Mouse (Mus musculus) midbrain, embryonic 13.5 days (tissue): ENCODE measurements around the gene Gpbar1. TPM values are rescaled to one million over a fixed set of nuclear protein-coding genes. Genes with fewer than 3 reads are reported as not detected.

Experiments used
- ATAC-seq: fragments of 200-750 bp; cut with Nextera tagmentation; 2 replicates; pipeline ENCODE4 v1.8.0; 2017; ENCODE audit warnings: mild to moderate bottlenecking, moderate TSS enrichment, moderate library complexity
- H3K27ac ChIP-seq: fragments of 300-500 bp; sonication (generic); 2 replicates; pipeline ENCODE4 v1.5.1; 2015; ENCODE audit warnings: inconsistent platforms, mild to moderate bottlenecking, moderate library complexity
- H3K27me3 ChIP-seq: fragments of 300-500 bp; sonication (generic); 2 replicates; pipeline ENCODE4 v1.6.1; 2015; ENCODE audit warnings: mild to moderate bottlenecking, inconsistent platforms
- H3K36me3 ChIP-seq: fragments of 300-500 bp; sonication (generic); 2 replicates; pipeline ENCODE4 v1.6.1; 2015; ENCODE audit warnings: mild to moderate bottlenecking, inconsistent platforms
- H3K4me1 ChIP-seq: fragments of 300-500 bp; sonication (generic); replicated peaks from 2 replicates; pipeline ENCODE4 v1.6.1; 2015; ENCODE audit warnings: inconsistent platforms
- H3K4me2 ChIP-seq: fragments of 300-500 bp; sonication (generic); replicated peaks from 2 replicates; pipeline ENCODE4 v1.6.1; 2015; ENCODE audit warnings: moderate library complexity, mild to moderate bottlenecking, inconsistent platforms
- H3K4me3 ChIP-seq: fragments of 300-500 bp; sonication (generic); replicated peaks from 2 replicates; pipeline ENCODE4 v1.5.1; 2015; ENCODE audit warnings: mild to moderate bottlenecking, inconsistent platforms
- H3K9ac ChIP-seq: fragments of 300-500 bp; sonication (generic); replicated peaks from 2 replicates; pipeline ENCODE4 v1.6.1; 2015; ENCODE audit warnings: mild to moderate bottlenecking, inconsistent platforms
- H3K9me3 ChIP-seq: fragments of 300-500 bp; sonication (generic); 2 replicates; pipeline ENCODE4 v1.6.1; 2016; ENCODE audit warnings: mild to moderate bottlenecking, inconsistent platforms
- WGBS: fragments of 180-500 bp; shearing (Covaris S2); methylation state at CpG from one replicate; pipeline ENCODE4 v1.1.7; 2015; 5-methylcytosine and 5-hydroxymethylcytosine counted together
- polyA plus RNA-seq: library from polyadenylated mRNA; unstranded; fragments of >200 nt; fragmentation: Nextera tagmentation; extraction: Ambion mirVana; gene quantifications from 2 replicates; pipeline ENCODE4 v1.2.1, GENCODE M21; 2015

Gpbar1 gene
- polyA plus RNA-seq: 0.24 and 0.31 TPM in 2 replicates

DNA sequence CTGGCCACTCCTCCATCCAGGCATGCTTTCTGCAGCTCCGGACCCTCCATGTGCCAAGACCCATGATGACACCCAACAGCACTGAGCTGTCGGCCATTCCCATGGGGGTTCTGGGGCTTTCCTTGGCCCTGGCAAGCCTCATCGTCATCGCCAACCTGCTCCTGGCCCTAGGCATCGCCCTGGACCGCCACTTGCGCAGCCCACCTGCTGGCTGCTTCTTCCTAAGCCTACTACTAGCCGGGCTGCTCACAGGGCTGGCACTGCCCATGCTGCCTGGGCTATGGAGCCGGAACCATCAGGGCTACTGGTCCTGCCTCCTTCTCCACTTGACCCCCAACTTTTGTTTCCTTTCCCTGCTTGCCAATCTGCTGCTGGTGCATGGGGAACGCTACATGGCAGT is at the start of gene Gpbar1:
TSS of gene Gpbar1 (plus strand) at position 13 of the 400 bp plus-strand sequence.
- ATAC-seq: no peak
- Histone ChIP-seq H3K4me3 (no peak within 1 kb of the TSS), H3K27me3 (no peaks in the 10 kb centered on the region), H3K27ac (no peak within 1 kb of the TSS), H3K4me1 (peaks cover 16% of the 10 kb centered on the region), H3K9me3 (no peaks in the 10 kb centered on the region), H3K36me3 (peaks cover 49% of the 10 kb centered on the region), H3K9ac (0 out of 2 replicates have a peak within 1 kb of the TSS, but pooled peaks have one; percentile 6), H3K4me2 (no peak within 1 kb of the TSS)
- 96% methylated on average over 10 of the region's 10 CpGs for WGBS

DNA sequence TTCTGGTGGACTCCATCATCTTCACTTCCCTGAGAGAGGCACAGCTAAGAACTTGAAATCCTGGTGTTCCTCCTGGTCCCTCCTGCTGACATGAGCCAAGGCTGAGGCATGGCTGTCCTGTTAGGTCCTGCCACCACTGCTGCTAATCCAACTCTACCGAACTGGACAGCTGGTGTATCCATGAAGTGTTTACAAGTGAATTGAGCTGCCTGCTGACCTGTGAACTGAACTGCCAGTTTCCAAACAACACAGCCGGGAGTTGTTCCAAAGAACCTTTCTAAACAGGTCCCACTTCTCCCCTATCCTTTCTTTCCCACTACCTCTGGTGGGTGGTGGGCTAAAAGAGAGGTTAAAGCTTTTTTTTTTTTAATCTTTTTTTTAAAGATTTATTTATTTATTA is 48.4 kb upstream of the Gpbar1 start:
- no peaks in the 10 kb centered on the region for H3K27me3 ChIP-seq
- WGBS: 71% methylated on average over 2 of the region's 2 CpGs
- no peak for ATAC-seq
- no peak overlapping the region for H3K27ac ChIP-seq
- no peaks in the 10 kb centered on the region for H3K9me3 ChIP-seq
- H3K4me2 ChIP-seq: no peak overlapping the region
- H3K36me3 ChIP-seq: no peaks in the 10 kb centered on the region
- H3K4me3 ChIP-seq: no peak overlapping the region
- no peaks in the 10 kb centered on the region for H3K4me1 ChIP-seq
- H3K9ac ChIP-seq: no peak overlapping the region

DNA sequence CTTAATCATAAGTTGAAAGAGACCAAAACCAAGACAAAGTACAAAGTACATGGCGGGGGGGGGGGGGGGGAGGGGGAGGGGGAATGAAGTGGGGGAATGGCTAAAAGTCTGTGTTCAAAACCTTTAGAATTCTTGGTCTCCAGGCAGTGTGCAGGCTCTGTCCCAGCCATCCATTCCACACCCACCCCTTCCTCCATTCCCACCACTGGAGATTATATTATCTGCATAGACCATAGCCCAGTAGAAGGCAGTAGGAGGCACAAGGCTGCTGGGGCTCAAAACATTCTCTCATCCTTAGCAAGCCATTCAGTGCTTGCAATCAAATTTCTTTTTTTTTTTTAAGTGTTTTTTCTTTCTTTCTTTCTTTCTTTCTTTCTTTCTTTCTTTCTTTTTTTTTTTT is 47.4 kb upstream of the Gpbar1 start:
- ATAC-seq: no peak
- H3K4me1 ChIP-seq: no peaks in the 10 kb centered on the region
- WGBS: 38% methylated on average over 1 of the region's 1 CpGs
- no peak overlapping the region for H3K4me2 ChIP-seq
- no peak overlapping the region for H3K9ac ChIP-seq
- no peak overlapping the region for H3K27ac ChIP-seq
- no peaks in the 10 kb centered on the region for H3K27me3 ChIP-seq
- H3K4me3 ChIP-seq: no peak overlapping the region
- no peaks in the 10 kb centered on the region for H3K9me3 ChIP-seq
- no peaks in the 10 kb centered on the region for H3K36me3 ChIP-seq

DNA sequence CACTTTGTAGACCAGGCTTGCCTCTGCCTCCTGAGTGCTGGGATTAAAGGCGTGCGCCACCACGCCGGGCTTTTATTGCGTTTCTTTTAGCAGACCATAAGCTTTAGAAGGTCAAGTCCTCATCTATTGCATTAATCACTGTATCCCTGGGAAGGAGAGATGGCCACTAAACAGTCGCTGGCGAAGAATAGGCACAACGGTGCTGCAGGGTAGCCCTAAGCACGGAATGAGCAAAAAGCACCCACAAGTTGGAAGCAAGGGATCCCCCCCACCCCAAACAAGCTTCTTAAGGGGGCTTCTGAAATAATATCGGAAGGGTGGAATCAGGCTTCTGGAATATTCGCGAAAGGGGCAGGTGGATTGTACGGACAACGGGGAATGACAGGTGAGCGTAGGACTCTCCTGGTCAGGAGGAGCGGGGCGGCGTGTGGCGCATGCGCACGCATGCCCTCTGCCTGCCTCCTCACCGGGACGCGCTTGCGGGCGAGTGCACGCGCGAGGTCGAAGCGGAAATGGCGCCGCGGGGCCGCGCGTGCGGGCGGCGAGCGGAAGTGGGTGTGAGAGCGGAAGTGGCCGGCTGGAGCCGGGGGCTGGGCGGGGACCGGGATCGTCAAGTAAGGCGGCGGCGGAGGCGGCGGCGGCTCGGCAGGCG is 42.3 kb upstream of the Gpbar1 start, which contains the start of gene Arpc2:
TSS of gene Arpc2 (plus strand) at position 147 of the 652 bp plus-strand sequence.
- peak within 1 kb of the TSS; percentile 95 for H3K4me3 ChIP-seq
- H3K9ac ChIP-seq: peak within 1 kb of the TSS; percentile 96
- peak within 1 kb of the TSS; percentile 88 for H3K27ac ChIP-seq
- ATAC-seq: peak; percentile 95
- 1% methylated on average over 46 of the region's 55 CpGs for WGBS
- no peaks in the 10 kb centered on the region for H3K36me3 ChIP-seq
- peak within 1 kb of the TSS; percentile 76 for H3K4me2 ChIP-seq
- H3K4me1 ChIP-seq: peaks cover 36% of the 10 kb centered on the region
- H3K27me3 ChIP-seq: no peaks in the 10 kb centered on the region
- H3K9me3 ChIP-seq: no peaks in the 10 kb centered on the region

DNA sequence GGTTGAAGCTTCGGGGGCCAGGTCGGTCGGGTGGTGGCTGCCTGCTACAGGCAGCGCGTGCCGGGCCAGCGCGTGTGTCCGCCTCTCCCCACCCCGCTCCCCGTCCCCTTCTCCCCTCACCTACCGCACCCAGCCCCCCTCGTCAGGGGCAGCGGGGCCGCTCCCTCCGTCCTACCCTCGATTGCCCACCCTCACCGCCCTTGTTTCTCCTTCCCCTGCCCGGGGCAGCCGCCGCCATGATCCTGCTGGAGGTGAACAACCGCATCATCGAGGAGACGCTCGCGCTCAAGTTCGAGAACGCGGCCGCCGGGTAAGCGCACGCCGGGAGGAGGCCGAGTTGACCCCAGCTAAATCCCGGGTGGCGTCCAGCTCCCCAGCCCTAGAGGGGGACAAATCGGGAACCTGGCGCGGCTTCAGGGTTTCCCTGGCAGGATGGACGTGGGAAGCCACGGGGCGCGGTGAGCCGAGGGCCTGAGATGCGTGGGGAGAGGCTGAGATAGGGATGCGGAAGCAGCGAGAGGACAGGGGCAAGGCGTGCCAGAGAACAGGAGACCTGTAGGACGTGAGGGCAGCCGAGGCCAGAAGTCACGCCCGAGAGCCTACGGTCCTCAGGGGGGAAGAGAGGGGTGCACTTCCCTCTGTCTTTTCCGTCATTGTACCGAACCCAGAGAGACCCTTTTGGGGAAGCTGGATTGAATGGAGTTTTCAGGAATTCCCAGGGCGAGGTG is 41.6 kb upstream of the Gpbar1 start:
- Histone ChIP-seq H3K9ac (peak overlapping the region; percentile 96), H3K27me3 (no peaks in the 10 kb centered on the region), H3K36me3 (no peaks in the 10 kb centered on the region), H3K4me1 (peaks cover 36% of the 10 kb centered on the region), H3K27ac (peak overlapping the region; percentile 88), H3K4me3 (peak overlapping the region; percentile 95), H3K4me2 (peak overlapping the region; percentile 76), H3K9me3 (no peaks in the 10 kb centered on the region)
- peak; percentile 59 for ATAC-seq
- under 1% methylated on average over 38 of the region's 57 CpGs for WGBS

DNA sequence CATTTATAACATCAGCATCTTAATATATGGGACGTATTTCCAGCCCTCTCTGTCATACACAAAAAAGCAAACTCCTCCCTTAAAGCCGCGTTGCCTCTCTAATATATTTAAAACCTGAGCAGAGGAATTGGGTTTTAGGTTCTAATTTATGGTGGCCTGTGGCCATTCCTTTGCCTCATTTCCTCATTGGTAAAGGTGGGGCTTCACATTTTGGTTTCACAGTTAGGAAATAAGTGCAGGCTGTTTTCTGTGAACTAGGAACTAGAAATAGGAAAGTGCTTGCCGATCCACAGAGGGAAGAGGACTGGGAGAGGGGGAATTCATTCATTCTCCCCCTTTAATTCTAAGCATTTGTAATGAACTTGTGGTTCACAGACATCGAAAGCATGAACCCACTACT is 40.7 kb upstream of the Gpbar1 start:
- peaks cover 36% of the 10 kb centered on the region for H3K4me1 ChIP-seq
- no peaks in the 10 kb centered on the region for H3K9me3 ChIP-seq
- H3K27ac ChIP-seq: no peak overlapping the region
- no peaks in the 10 kb centered on the region for H3K27me3 ChIP-seq
- peak overlapping the region; percentile 95 for H3K4me3 ChIP-seq
- H3K9ac ChIP-seq: peak overlapping the region; percentile 96
- peak overlapping the region; percentile 76 for H3K4me2 ChIP-seq
- H3K36me3 ChIP-seq: no peaks in the 10 kb centered on the region
- ATAC-seq: no peak
- 41% methylated on average over 5 of the region's 5 CpGs for WGBS

DNA sequence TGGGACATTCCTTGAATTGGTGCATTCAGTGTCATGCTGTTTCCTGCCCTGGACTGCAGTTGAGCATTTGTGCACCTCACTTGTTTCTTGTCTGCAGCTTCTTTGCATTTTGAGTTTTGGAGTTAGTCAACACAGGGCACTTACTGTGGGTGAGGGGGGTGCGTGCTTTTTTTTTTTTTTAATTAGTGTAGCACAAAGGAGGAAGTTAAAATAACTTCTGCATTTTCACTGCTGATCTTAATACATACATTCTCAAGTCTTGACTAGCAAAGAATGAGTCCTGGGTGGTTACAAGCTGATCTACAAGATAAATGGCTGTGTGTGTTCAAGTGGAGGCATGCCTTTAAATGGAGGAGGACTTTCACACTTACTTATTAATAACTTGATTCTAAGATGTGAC is 40.2 kb upstream of the Gpbar1 start:
- Histone ChIP-seq H3K9ac (peak overlapping the region; percentile 96; the same call in 1 of the 2 replicates), H3K4me1 (peaks cover 36% of the 10 kb centered on the region), H3K36me3 (no peaks in the 10 kb centered on the region), H3K4me2 (peak overlapping the region; percentile 76), H3K27me3 (no peaks in the 10 kb centered on the region), H3K27ac (no peak overlapping the region), H3K4me3 (peak overlapping the region; percentile 95), H3K9me3 (no peaks in the 10 kb centered on the region)
- WGBS: 71% methylated on average over 1 of the region's 1 CpGs
- ATAC-seq: no peak

DNA sequence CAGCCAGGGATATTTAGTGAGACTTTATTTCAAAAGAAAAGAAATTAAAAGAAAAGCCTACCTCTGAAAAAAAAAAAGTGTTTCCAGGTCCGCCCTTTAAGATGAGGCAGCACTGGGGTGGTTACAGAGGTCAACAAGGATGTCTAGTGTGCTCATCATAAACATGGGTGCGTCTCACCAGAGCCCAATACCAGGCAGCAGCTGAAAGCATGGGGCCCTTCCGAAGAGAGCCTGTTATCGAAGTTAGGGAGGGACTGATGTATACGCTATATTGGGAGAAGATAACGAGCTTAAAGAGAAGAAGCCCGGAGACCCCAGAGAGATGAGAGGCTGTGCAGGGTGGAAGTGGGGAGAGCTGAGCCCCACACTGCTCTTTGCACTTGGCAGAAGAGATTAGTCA is 39.2 kb upstream of the Gpbar1 start:
- Histone ChIP-seq H3K27ac (no peak overlapping the region), H3K9ac (peak overlapping the region; percentile 16; the same call in 1 of the 2 replicates), H3K9me3 (no peaks in the 10 kb centered on the region), H3K36me3 (no peaks in the 10 kb centered on the region), H3K4me2 (peak overlapping the region; percentile 76), H3K4me1 (peaks cover 36% of the 10 kb centered on the region), H3K4me3 (no peak overlapping the region), H3K27me3 (no peaks in the 10 kb centered on the region)
- no peak for ATAC-seq
- 66% methylated on average over 7 of the region's 7 CpGs for WGBS

DNA sequence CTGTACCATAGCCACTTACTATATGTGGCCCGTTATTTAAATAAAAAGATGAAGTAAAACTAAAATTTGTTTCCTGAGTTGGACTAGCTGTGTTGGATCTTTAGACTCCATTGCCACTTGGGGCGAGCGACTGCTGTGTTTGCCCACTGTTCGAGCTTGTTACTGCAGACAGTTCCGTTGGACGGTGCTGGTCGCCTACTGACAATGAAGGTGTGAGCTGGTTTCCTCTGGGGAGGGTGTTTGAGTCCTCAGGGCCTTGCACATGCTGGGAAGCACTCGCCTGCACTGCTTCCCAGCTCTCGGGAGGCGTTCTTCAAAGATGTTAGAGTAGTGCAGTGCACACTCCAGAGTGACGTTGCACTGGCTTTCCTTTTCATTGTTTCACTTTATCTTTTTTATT is 38.7 kb upstream of the Gpbar1 start:
- Histone ChIP-seq H3K36me3 (no peaks in the 10 kb centered on the region), H3K27ac (0 out of 2 replicates have a peak overlapping the region, but pooled peaks have one; percentile 25), H3K9ac (no peak overlapping the region; the same call in 1 of the 2 replicates), H3K4me3 (no peak overlapping the region), H3K4me1 (peaks cover 36% of the 10 kb centered on the region), H3K27me3 (no peaks in the 10 kb centered on the region), H3K4me2 (peak overlapping the region; percentile 76), H3K9me3 (no peaks in the 10 kb centered on the region)
- 70% methylated on average over 11 of the region's 11 CpGs for WGBS
- ATAC-seq: no peak

DNA sequence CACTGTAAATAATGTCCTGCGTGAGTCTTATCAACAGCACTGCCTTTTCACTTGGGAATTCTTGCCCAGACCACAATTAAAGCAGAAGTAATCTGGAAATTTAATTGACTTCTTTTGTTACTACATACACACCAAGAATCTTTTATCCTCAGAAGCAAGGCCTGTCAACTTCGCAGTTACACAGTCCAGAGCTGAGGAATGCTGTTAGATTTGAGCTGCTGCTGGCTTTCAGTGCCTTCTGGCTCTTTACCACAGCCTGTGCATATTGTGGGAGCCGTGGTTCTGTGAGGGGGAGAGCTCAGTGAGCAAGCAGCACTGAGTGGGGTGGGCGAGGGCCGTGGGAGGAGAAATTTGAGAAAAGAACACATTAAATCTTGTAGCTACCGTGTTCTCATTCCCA is 38.0 kb upstream of the Gpbar1 start:
- H3K4me1 ChIP-seq: peaks cover 36% of the 10 kb centered on the region
- no peak for ATAC-seq
- H3K4me2 ChIP-seq: no peak overlapping the region
- no peak overlapping the region for H3K4me3 ChIP-seq
- H3K9ac ChIP-seq: peak overlapping the region; percentile 49
- 76% methylated on average over 6 of the region's 6 CpGs for WGBS
- H3K27me3 ChIP-seq: no peaks in the 10 kb centered on the region
- H3K9me3 ChIP-seq: no peaks in the 10 kb centered on the region
- no peak overlapping the region for H3K27ac ChIP-seq
- H3K36me3 ChIP-seq: no peaks in the 10 kb centered on the region

DNA sequence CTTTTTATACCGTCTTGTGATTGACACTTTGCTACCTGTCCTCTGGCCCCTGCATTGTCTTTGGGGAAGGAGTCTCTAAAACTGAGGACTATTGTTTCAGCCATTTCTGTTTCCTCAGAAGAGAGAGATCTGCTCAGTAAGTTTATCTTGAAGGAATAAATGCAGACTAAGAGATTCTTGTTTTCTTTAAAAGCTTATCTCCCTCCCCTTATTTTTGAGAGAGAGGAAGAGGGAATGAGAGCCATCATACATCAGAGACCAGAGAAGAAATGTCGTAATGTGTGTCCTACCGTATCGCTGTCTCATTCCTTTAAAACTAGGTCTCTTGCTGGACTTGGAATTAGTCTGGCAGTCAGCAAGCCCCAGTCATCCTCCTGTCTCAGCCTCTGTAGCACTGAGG is 37.5 kb upstream of the Gpbar1 start:
- no peak for ATAC-seq
- no peak overlapping the region for H3K4me2 ChIP-seq
- no peaks in the 10 kb centered on the region for H3K36me3 ChIP-seq
- H3K9ac ChIP-seq: peak overlapping the region; percentile 49; the same call in 1 of the 2 replicates
- H3K4me1 ChIP-seq: peaks cover 36% of the 10 kb centered on the region
- H3K4me3 ChIP-seq: no peak overlapping the region
- no peaks in the 10 kb centered on the region for H3K9me3 ChIP-seq
- 87% methylated on average over 4 of the region's 4 CpGs for WGBS
- no peak overlapping the region for H3K27ac ChIP-seq
- H3K27me3 ChIP-seq: no peaks in the 10 kb centered on the region

DNA sequence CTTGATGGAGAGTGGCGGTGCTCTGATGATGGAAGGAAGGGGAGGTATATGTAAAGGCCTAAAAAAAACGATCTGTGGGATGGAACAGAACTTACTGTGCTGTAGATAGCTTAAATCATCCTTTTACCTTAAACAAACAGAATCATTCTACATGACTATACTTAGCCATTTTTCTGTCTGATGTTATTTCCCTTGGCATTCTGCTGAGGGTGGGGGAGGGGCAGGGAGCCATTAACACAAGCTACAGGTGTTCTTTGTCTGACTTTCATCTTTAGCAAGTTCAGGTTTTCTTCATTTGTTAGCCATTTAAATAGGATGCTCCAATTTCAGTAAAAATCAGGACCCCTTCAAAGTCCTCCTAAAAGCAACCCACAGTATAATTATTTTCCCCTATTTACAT is 32.8 kb upstream of the Gpbar1 start:
- no peak for ATAC-seq
- Histone ChIP-seq H3K9ac (no peak overlapping the region), H3K4me1 (peaks cover 3% of the 10 kb centered on the region), H3K9me3 (no peaks in the 10 kb centered on the region), H3K27me3 (no peaks in the 10 kb centered on the region), H3K4me2 (no peak overlapping the region), H3K36me3 (peaks cover 25% of the 10 kb centered on the region), H3K27ac (no peak overlapping the region), H3K4me3 (no peak overlapping the region)
- 86% methylated on average over 2 of the region's 2 CpGs for WGBS
